Comparison of ENCODE assay signal across 7 mouse cellular contexts in the genomic region with DNA sequence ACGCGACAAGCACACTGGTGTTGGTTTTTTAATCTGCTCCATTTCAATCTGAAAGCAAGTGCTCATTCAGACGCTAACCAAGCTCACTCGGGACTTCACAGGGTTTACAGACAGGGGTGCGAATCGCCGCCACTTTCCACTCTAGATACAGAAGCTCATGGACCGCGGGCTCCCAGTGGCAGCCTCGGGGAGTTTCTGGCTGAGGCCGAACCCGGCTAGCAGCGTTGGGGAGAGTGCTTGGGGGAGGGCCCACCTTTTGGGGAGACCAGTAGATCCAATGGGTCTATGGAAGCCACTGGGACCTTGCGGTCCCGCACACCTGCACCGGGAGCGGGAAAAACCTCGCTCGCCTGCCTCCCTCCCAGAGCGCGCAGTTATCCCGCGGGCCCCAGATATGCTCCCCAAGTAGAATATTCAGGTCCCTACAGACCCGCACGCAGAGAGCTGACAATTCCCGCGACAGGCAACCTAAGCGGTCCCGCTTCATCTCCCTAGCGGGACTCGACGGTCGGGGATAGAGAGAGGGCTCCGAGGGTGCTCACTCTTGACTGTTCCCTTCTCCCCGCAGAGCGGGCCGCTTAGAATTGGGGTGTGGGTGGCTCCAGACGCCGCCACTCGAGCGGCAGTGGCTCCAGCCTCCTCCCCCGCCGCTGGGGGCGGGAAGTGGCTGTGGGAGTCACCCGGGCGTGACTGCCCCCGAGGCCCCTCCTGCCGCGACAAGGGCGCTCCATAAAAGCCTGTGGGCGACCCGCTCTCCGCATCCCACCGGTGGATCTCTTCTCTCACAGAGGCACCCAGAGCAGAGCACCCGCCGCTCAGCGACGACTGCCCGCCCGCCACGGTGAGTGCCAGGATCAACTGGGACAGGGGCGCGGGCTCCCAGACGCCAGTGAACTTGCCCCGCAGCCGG. TPM values are rescaled to one million over a fixed set of nuclear protein-coding genes. Genes with fewer than 3 reads are reported as not detected.
DNase-seq lines count a peak whose midpoint lies in the region; ATAC-seq and TF ChIP-seq lines count a peak whose summit lies in the region.

A gene (plus strand): TSS at position 750 of the 910 bp plus-strand sequence.

- H3K4me3 ChIP-seq in E14TG2a.4 (replicated peaks; ENCODE audit: low read length), result peak within 1 kb of the TSS; percentile 80
- peak within 1 kb of the TSS; percentile 47 for H3K4me3 ChIP-seq in embryonic facial prominence, embryonic 13.5 days
- H3K4me3 ChIP-seq in hindbrain, embryonic 10.5 days, result peak within 1 kb of the TSS; percentile 58
- peak within 1 kb of the TSS; percentile 42 for H3K4me3 ChIP-seq in lung, postnatal 0 days (ENCODE audit: low read depth, low read length)

- peak within 1 kb of the TSS; percentile 84 for H3K4me2 ChIP-seq in embryonic facial prominence, embryonic 13.5 days
- peak within 1 kb of the TSS; percentile 75 for H3K4me2 ChIP-seq in lung, postnatal 0 days (replicated peaks; ENCODE audit: low read depth, low read length)

- under 1% methylated on average over 66 of the region's 66 CpGs for WGBS in embryonic facial prominence, embryonic 13.5 days
- under 1% methylated on average over 66 of the region's 66 CpGs for WGBS in hindbrain, embryonic 10.5 days
- WGBS in lung, postnatal 0 days, result under 1% methylated on average over 65 of the region's 66 CpGs

- no peak for TF ChIP-seq CTCF in E14TG2a.4 (conservative IDR thresholded peaks at IDR 0.05; ENCODE audit: low read length)
- TF ChIP-seq CTCF in lung, postnatal 0 days (IDR thresholded peaks at IDR 0.05), result no peak

- H3K27me3 ChIP-seq in E14TG2a.4 (ENCODE audit: insufficient read depth, low read length), result peaks cover 42% of the 10 kb centered on the region
- peaks cover 86% of the 10 kb centered on the region for H3K27me3 ChIP-seq in embryonic facial prominence, embryonic 13.5 days
- peaks cover 82% of the 10 kb centered on the region for H3K27me3 ChIP-seq in hindbrain, embryonic 10.5 days (ENCODE audit: insufficient read depth, poor library complexity, severe bottlenecking)
- peaks cover 38% of the 10 kb centered on the region for H3K27me3 ChIP-seq in lung, postnatal 0 days (replicated peaks; ENCODE audit: insufficient read depth, low read length)

- peaks cover 23% of the 10 kb centered on the region for H3K4me1 ChIP-seq in E14TG2a.4 (replicated peaks; ENCODE audit: low read depth, low read length)
- H3K4me1 ChIP-seq in embryonic facial prominence, embryonic 13.5 days, result peaks cover 12% of the 10 kb centered on the region
- H3K4me1 ChIP-seq in hindbrain, embryonic 10.5 days (replicated peaks), result peaks cover 23% of the 10 kb centered on the region
- peaks cover 4% of the 10 kb centered on the region; the same call in 1 of the 2 replicates for H3K4me1 ChIP-seq in lung, postnatal 0 days (ENCODE audit: insufficient read depth, low read depth, low read length)

- no peak within 1 kb of the TSS for H3K27ac ChIP-seq in embryonic facial prominence, embryonic 13.5 days
- peak within 1 kb of the TSS; percentile 30; the same call in 1 of the 2 replicates for H3K27ac ChIP-seq in hindbrain, embryonic 10.5 days
- H3K27ac ChIP-seq in lung, postnatal 0 days (ENCODE audit: low read length), result no peak within 1 kb of the TSS

- H3K9ac ChIP-seq in embryonic facial prominence, embryonic 13.5 days, result peak within 1 kb of the TSS; percentile 51
- H3K9ac ChIP-seq in lung, postnatal 0 days (replicated peaks; ENCODE audit: low read depth), result no peak within 1 kb of the TSS

- TF ChIP-seq EP300 in lung, postnatal 0 days (IDR thresholded peaks at IDR 0.05), result no peak

- peak; percentile 48 for DNase-seq in R1 (ENCODE audit: low read depth, low spot score)
- peak; percentile 50 for DNase-seq in hindbrain, embryonic 10.5 days (ENCODE audit: low spot score)
- no peak for DNase-seq in layer of hippocampus, adult 8-10 months (ENCODE audit: low spot score in 2 of 2)
- peak; percentile 27 for DNase-seq in lung, postnatal 0 days (ENCODE audit: low spot score)
- DNase-seq in right cerebral cortex, postnatal 10 days (ENCODE audit: low spot score in 2 of 2), result peak; percentile 30 to 35

- no peaks in the 10 kb centered on the region for H3K9me3 ChIP-seq in E14TG2a.4 (ENCODE audit: low read length)
- H3K9me3 ChIP-seq in embryonic facial prominence, embryonic 13.5 days, result no peaks in the 10 kb centered on the region
- no peaks in the 10 kb centered on the region for H3K9me3 ChIP-seq in hindbrain, embryonic 10.5 days
- no peaks in the 10 kb centered on the region for H3K9me3 ChIP-seq in lung, postnatal 0 days (ENCODE audit: low read length)

- ATAC-seq in embryonic facial prominence, embryonic 13.5 days (ENCODE audit: insufficient number of reproducible peaks, insufficient read depth, low FRiP score, low TSS enrichment, low read depth), result no peak; the same call in 1 of the 2 replicates
- peak; percentile 52; the same call in 1 of the 2 replicates for ATAC-seq in lung, postnatal 0 days

- no peaks in the 10 kb centered on the region for H3K36me3 ChIP-seq in E14TG2a.4 (ENCODE audit: insufficient read depth, low read length)
- H3K36me3 ChIP-seq in embryonic facial prominence, embryonic 13.5 days, result no peaks in the 10 kb centered on the region
- H3K36me3 ChIP-seq in hindbrain, embryonic 10.5 days, result no peaks in the 10 kb centered on the region
- no peaks in the 10 kb centered on the region for H3K36me3 ChIP-seq in lung, postnatal 0 days (ENCODE audit: insufficient read depth, low read length)

RNA-seq across cellular contexts. Expression of the gene that starts here (rescaled TPM):
- 10.0 and 21.3 TPM in 2 replicates for polyA plus RNA-seq in embryonic facial prominence, embryonic 13.5 days (2015; fragmentation: Nextera tagmentation; extraction: Ambion mirVana)
- 1.6 and 1.7 TPM in 2 replicates for polyA plus RNA-seq in hindbrain, embryonic 10.5 days (2016; fragmentation: Nextera tagmentation; extraction: Ambion mirVana)
- 100 to 1,000 TPM in 1 of 4 experiments, 10 to 100 TPM in 3; 68.4 to 101 (median 84.9) TPM for total RNA-seq in layer of hippocampus, adult 8-10 months (2022)
- polyA plus RNA-seq in lung, postnatal 0 days (2015; fragmentation: Nextera tagmentation; extraction: Ambion mirVana), result 0.26 TPM in 1 of 2 replicates, not detected in the other

Comparison
In these comparisons a context has a peak if more than half of its experiments do, and no peak if none do; other contexts are left out.
1. Peak in DNase-seq, ATAC-seq, H3K4me3 ChIP-seq and H3K4me2 ChIP-seq in lung, postnatal 0 days; RNA of the gene not detected or under 1 TPM.
2. DNase-seq: peak in R1 (single experiment), hindbrain, embryonic 10.5 days (single experiment) and right cerebral cortex, postnatal 10 days (2 of 2); none in layer of hippocampus, adult 8-10 months (0 of 2).
3. Peak in every context shown above with its lines, with median percentiles within 50 percentile points of each other: H3K4me3 ChIP-seq.